Mouse (Mus musculus) C2C12 (cell line): ENCODE results near the gene Sh3kbp1.

ENCODE experiments used
- CEBPB ChIP-seq: IDR thresholded peaks from one replicate; pipeline ENCODE4 v1.6.1; 2011; ENCODE audit warnings: low read depth, mild to moderate bottlenecking, control low read depth, moderate library complexity
- CTCF ChIP-seq: IDR thresholded peaks from one replicate; pipeline ENCODE4 v1.5.1; 2011; ENCODE audit not compliant: control insufficient read depth, insufficient read depth, insufficient read length
- FOSL1 ChIP-seq: IDR thresholded peaks from one replicate; pipeline ENCODE4 v1.8.0; 2011; ENCODE audit warnings: mild to moderate bottlenecking, low read length; ENCODE audit not compliant: poor library complexity, insufficient read depth, severe bottlenecking
- MAX ChIP-seq: IDR thresholded peaks from one replicate; pipeline ENCODE4 v1.6.1; 2011; ENCODE audit warnings: mild to moderate bottlenecking, control low read depth
- MYOD1 ChIP-seq: IDR thresholded peaks from one replicate; pipeline ENCODE4 v1.6.1; 2011; ENCODE audit warnings: low read depth; ENCODE audit not compliant: control insufficient read depth, insufficient read length
- MYOG ChIP-seq: IDR thresholded peaks from one replicate; pipeline ENCODE4 v1.6.1; 2011; ENCODE audit not compliant: control insufficient read depth, insufficient read length; ENCODE audit errors: extremely low read depth
- USF1 ChIP-seq: IDR thresholded peaks from one replicate; pipeline ENCODE4 v1.6.1; 2011; ENCODE audit warnings: low read depth, mild to moderate bottlenecking, control low read depth, moderate library complexity

GRCm38 (mm10) chrX:159650130-159650678 is 23.1 kb downstream of the Sh3kbp1 start:
- TF ChIP-seq MAX = no peak
- no peak for TF ChIP-seq CTCF
- TF ChIP-seq MYOG = no peak
- TF ChIP-seq CEBPB = no peak
- no peak for TF ChIP-seq USF1
- no peak for TF ChIP-seq MYOD1
- TF ChIP-seq FOSL1 = no peak
